Comparison of ENCODE assay signal across 8 mouse cellular contexts in the genomic region with DNA sequence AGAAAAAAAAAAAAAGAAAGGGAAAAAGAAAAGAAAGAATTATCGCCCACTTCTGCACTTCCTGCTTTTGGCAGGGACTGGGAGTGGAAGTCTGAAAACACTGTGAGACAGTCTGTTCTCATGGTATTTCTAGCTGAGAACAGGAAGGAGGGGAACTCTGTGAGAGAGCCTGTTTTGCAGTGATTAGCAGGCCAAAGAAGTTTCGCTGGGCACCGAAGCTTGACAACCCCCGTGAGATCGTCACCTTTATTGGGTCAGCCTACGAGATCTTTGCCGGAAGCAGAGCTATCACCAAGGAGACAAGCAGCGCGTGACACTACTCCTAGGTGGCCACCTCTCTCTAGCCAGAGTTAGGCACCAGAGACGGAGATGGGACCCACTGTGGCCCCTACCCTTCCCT.
DNase-seq lines count a peak whose midpoint lies in the region; ATAC-seq and TF ChIP-seq lines count a peak whose summit lies in the region.

No protein-coding gene starts in this region.

- peak; percentile 14 for DNase-seq in kidney, adult 11 months
- no peak for DNase-seq in kidney, adult 8-10 months
- peak; percentile 74 for DNase-seq in MEL (ENCODE audit: low read depth, low spot score)
- DNase-seq in liver, embryonic 11.5 days (ENCODE audit: low spot score): no peak
- peak; percentile 17 to 30 for DNase-seq in spleen, postnatal 14 days (ENCODE audit: low spot score in 2 of 2)
- no peak for DNase-seq in forebrain, embryonic 10.5 days (ENCODE audit: extremely low spot score, low spot score)
- DNase-seq in ovary, postnatal 10 days (ENCODE audit: low spot score): no peak

- no peak for ATAC-seq in heart, embryonic 11.5 days (replicated peaks; ENCODE audit: insufficient number of reproducible peaks, low FRiP score, low TSS enrichment)
- ATAC-seq in liver, embryonic 11.5 days (replicated peaks; ENCODE audit: low FRiP score): no peak

- H3K79me2 ChIP-seq in MEL (ENCODE audit: control insufficient read depth, insufficient read depth, low read length, poor library complexity): no peaks in the 10 kb centered on the region

- no peak for TF ChIP-seq CTCF in MEL (IDR thresholded peaks at IDR 0.05 in 2 of 3, conservative IDR thresholded peaks at IDR 0.05 in 1 of 3; ENCODE audit: control insufficient read depth in 1 of 3, insufficient read depth in 1 of 3, low read depth in 2 of 3, low read length in 3 of 3, poor library complexity in 1 of 3, severe bottlenecking in 1 of 3)

- peak overlapping the region; percentile 5 for H3K27ac ChIP-seq in MEL (ENCODE audit: control insufficient read depth, low read depth, low read length)
- peak overlapping the region; percentile 46 for H3K27ac ChIP-seq in heart, embryonic 11.5 days (ENCODE audit: low read depth, low read length)
- no peak overlapping the region for H3K27ac ChIP-seq in liver, embryonic 11.5 days (ENCODE audit: low read depth, low read length)
- H3K27ac ChIP-seq in forebrain, embryonic 10.5 days: no peak overlapping the region

- TF ChIP-seq EP300 in MEL (IDR thresholded peaks at IDR 0.05; ENCODE audit: low read depth in 1 of 2, low read length in 2 of 2): no peak; a peak in 1 of 4 replicates

- H3K4me2 ChIP-seq in heart, embryonic 11.5 days: peak overlapping the region; percentile 14
- peak overlapping the region; percentile 48 for H3K4me2 ChIP-seq in liver, embryonic 11.5 days

- TF ChIP-seq RAD21 in MEL (IDR thresholded peaks at IDR 0.05; ENCODE audit: low read depth, low read length): no peak

- H3K9ac ChIP-seq in MEL (ENCODE audit: control insufficient read depth, low read depth, low read length, poor library complexity, severe bottlenecking): peak overlapping the region; percentile 59
- H3K9ac ChIP-seq in heart, embryonic 11.5 days (ENCODE audit: low read depth, low read length): no peak overlapping the region
- no peak overlapping the region for H3K9ac ChIP-seq in liver, embryonic 11.5 days (ENCODE audit: low read depth, low read length)

- H3K4me1 ChIP-seq in MEL (ENCODE audit: control insufficient read depth in 1 of 2, insufficient read depth in 2 of 2, low read length in 2 of 2): peaks cover 4 to 12% of the 10 kb centered on the region in 2 experiments; a peak in 3 of 4 replicates
- no peaks in the 10 kb centered on the region for H3K4me1 ChIP-seq in heart, embryonic 11.5 days (ENCODE audit: control insufficient read depth, insufficient read depth, low read length)
- no peaks in the 10 kb centered on the region; the same call in 1 of the 2 replicates for H3K4me1 ChIP-seq in liver, embryonic 11.5 days (replicated peaks; ENCODE audit: control insufficient read depth, insufficient read depth, low read length)
- H3K4me1 ChIP-seq in forebrain, embryonic 10.5 days: peaks cover 56% of the 10 kb centered on the region

- 0 out of 4 replicates have a peak, but pooled peaks of 1 of the 2 experiments have one; percentile 34 for TF ChIP-seq POLR2A in MEL (IDR thresholded peaks at IDR 0.05; ENCODE audit: control insufficient read depth in 1 of 2, insufficient read depth in 1 of 2, low read depth in 1 of 2, low read length in 2 of 2, poor library complexity in 1 of 2)

- peaks cover 0 to 2% of the 10 kb centered on the region in 2 experiments; a peak in 1 of 4 replicates for H3K36me3 ChIP-seq in MEL (ENCODE audit: control insufficient read depth in 1 of 2, insufficient read depth in 2 of 2, low read length in 2 of 2)
- H3K36me3 ChIP-seq in heart, embryonic 11.5 days (ENCODE audit: control insufficient read depth, insufficient read depth, low read length): no peaks in the 10 kb centered on the region
- H3K36me3 ChIP-seq in liver, embryonic 11.5 days (ENCODE audit: control insufficient read depth, insufficient read depth, low read length): no peaks in the 10 kb centered on the region
- H3K36me3 ChIP-seq in forebrain, embryonic 10.5 days (replicated peaks): no peaks in the 10 kb centered on the region

- H3K4me3 ChIP-seq in MEL (ENCODE audit: control insufficient read depth in 1 of 2, insufficient read depth in 1 of 2, low read depth in 2 of 2, low read length in 2 of 2): peak overlapping the region; percentile 49 to 53
- H3K4me3 ChIP-seq in heart, embryonic 11.5 days (ENCODE audit: low read depth, low read length): no peak overlapping the region
- H3K4me3 ChIP-seq in liver, embryonic 11.5 days (ENCODE audit: low read depth, low read length): peak overlapping the region; percentile 10; the same call in 1 of the 2 replicates
- H3K4me3 ChIP-seq in forebrain, embryonic 10.5 days: no peak overlapping the region

- H3K27me3 ChIP-seq in MEL (ENCODE audit: control insufficient read depth in 1 of 2, insufficient read depth in 2 of 2, low read length in 2 of 2): no peaks in the 10 kb centered on the region
- no peaks in the 10 kb centered on the region for H3K27me3 ChIP-seq in heart, embryonic 11.5 days (ENCODE audit: control insufficient read depth, insufficient read depth, low read length)
- H3K27me3 ChIP-seq in liver, embryonic 11.5 days (replicated peaks; ENCODE audit: control insufficient read depth, insufficient read depth, low read length): no peaks in the 10 kb centered on the region
- no peaks in the 10 kb centered on the region for H3K27me3 ChIP-seq in forebrain, embryonic 10.5 days (ENCODE audit: poor library complexity, severe bottlenecking)

- 38% methylated on average over 10 of the region's 10 CpGs for WGBS in heart, embryonic 11.5 days (ENCODE audit: insufficient replicate concordance)
- 33% methylated on average over 10 of the region's 10 CpGs for WGBS in liver, embryonic 11.5 days
- 76% methylated on average over 10 of the region's 10 CpGs for WGBS in forebrain, embryonic 10.5 days

- no peaks in the 10 kb centered on the region for H3K9me3 ChIP-seq in MEL (replicated peaks; ENCODE audit: insufficient read depth, low read length)
- H3K9me3 ChIP-seq in heart, embryonic 11.5 days (replicated peaks; ENCODE audit: control insufficient read depth, low read length): no peaks in the 10 kb centered on the region
- H3K9me3 ChIP-seq in liver, embryonic 11.5 days (ENCODE audit: control insufficient read depth, low read length): no peaks in the 10 kb centered on the region
- no peaks in the 10 kb centered on the region for H3K9me3 ChIP-seq in forebrain, embryonic 10.5 days

TF ChIP-seq in MEL, 35 proteins besides CTCF, POLR2A, EP300 and RAD21:
- TF ChIP-seq TAL1 (IDR thresholded peaks at IDR 0.05; ENCODE audit: low read length): peak; percentile 71
- TF ChIP-seq ELF1 (IDR thresholded peaks at IDR 0.05; ENCODE audit: low read depth, low read length): peak; percentile 59; the same call in 1 of the 2 replicates
- no peak for TF ChIP-seq NRF1 (IDR thresholded peaks at IDR 0.05; ENCODE audit: insufficient read depth, low read depth, low read length, poor library complexity, severe bottlenecking)
- no peak for TF ChIP-seq MAFK (IDR thresholded peaks at IDR 0.05; ENCODE audit: borderline replicate concordance, low read depth, low read length)
- TF ChIP-seq TBP (IDR thresholded peaks at IDR 0.05; ENCODE audit: low read depth, low read length): peak; percentile 43; the same call in 1 of the 2 replicates
- TF ChIP-seq MXI1 (IDR thresholded peaks at IDR 0.05; ENCODE audit: low read depth, low read length): no peak
- no peak for TF ChIP-seq E2F4 (IDR thresholded peaks at IDR 0.05; ENCODE audit: borderline replicate concordance, low read depth, low read length)
- no peak for TF ChIP-seq TCF12 (IDR thresholded peaks at IDR 0.05; ENCODE audit: low read depth, low read length)
- peak; percentile 59; the same call in 1 of the 2 replicates for TF ChIP-seq ZNF384 (IDR thresholded peaks at IDR 0.05; ENCODE audit: low read depth, low read length)
TF ChIP-seq in MEL: peak in this region for 4.

Comparison
In these comparisons a context has a peak if more than half of its experiments do, and no peak if none do; other contexts are left out.
1. DNase-seq: peak in kidney, adult 11 months (single experiment), MEL (single experiment) and spleen, postnatal 14 days (2 of 2); none in kidney, adult 8-10 months (0 of 2), liver, embryonic 11.5 days (single experiment), forebrain, embryonic 10.5 days (single experiment) and ovary, postnatal 10 days (single experiment).
2. H3K27ac ChIP-seq: peak in MEL (single experiment) and heart, embryonic 11.5 days (single experiment); none in liver, embryonic 11.5 days (single experiment) and forebrain, embryonic 10.5 days (single experiment).
3. H3K4me3 ChIP-seq: peak in MEL (2 of 2) and liver, embryonic 11.5 days (single experiment); none in heart, embryonic 11.5 days (single experiment) and forebrain, embryonic 10.5 days (single experiment).